12 mouse cellular contexts compared by ENCODE assay signal in the genomic region with DNA sequence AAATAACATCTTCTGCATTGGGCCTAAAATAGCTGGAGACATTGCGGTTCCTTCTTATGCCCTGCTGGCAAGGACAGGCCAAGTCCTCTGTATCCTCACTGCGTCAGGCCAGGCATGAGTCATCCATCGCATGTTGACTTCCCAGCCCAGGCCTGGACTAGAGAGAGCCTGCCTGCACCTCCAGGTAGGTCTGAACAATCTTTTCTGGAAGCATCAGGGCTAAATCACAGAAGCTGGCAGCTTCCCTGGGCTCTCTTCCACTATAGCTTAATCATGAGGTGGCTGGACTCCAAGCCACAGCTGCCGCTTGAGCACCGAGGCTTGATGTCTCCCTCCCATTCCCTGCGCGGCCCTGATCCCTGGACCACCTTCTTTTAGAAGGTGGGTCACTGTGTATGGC. TPM values are rescaled to one million over a fixed set of nuclear protein-coding genes. Genes with fewer than 3 reads are reported as not detected.
A peak's percentile ranks its signal among the peaks of the same experiment; 100 is the strongest.
DNase-seq lines count a peak whose midpoint lies in the region; ATAC-seq and TF ChIP-seq lines count a peak whose summit lies in the region.
"Had no signal": no experiment of that assay in that cellular context is flagged by ENCODE, and none has a peak within 500 bp of the region (broad histone marks: within the 10 kb centered on the region; RNA-seq: fewer than 3 reads in every experiment).

No protein-coding gene starts in this region.

- peak; percentile 16 to 59 for DNase-seq in cerebellum, adult 2 months
- no peak for DNase-seq in hindbrain, embryonic 14.5 days (ENCODE audit: low spot score)
- DNase-seq in urinary bladder, postnatal 36 days (ENCODE audit: low spot score in 2 of 2), result peak; percentile 43 to 56
- no peak for DNase-seq in urinary bladder, postnatal 4 days (ENCODE audit: low spot score in 2 of 2)
- peak; percentile 22 for DNase-seq in stomach, postnatal 0 days (ENCODE audit: low spot score)
- no peak for DNase-seq in spleen, postnatal 4 days (ENCODE audit: low spot score in 2 of 2)
- DNase-seq: lung, postnatal 14 days; thymus, adult 18-20 months had no signal

- TF ChIP-seq POLR2A in cerebellum, adult 2 months (IDR thresholded peaks at IDR 0.05; ENCODE audit: borderline replicate concordance, insufficient read depth, low read length), result no peak

- no peak for TF ChIP-seq CTCF in cerebellum, adult 2 months (IDR thresholded peaks at IDR 0.05; ENCODE audit: borderline replicate concordance, insufficient read depth, low read depth, low read length)
- no peak for TF ChIP-seq CTCF in stomach, postnatal 0 days (IDR thresholded peaks at IDR 0.05; ENCODE audit: low read depth)

- no peaks in the 10 kb centered on the region for H3K9me3 ChIP-seq in hindbrain, embryonic 15.5 days
- no peaks in the 10 kb centered on the region for H3K9me3 ChIP-seq in hindbrain, embryonic 14.5 days (ENCODE audit: control insufficient read depth, low read length)
- H3K9me3 ChIP-seq in stomach, postnatal 0 days (ENCODE audit: control insufficient read depth, low read length), result no peaks in the 10 kb centered on the region
- H3K9me3 ChIP-seq: liver, embryonic 12.5 days had no signal

- no peaks in the 10 kb centered on the region for H3K27me3 ChIP-seq in cerebellum, adult 2 months (ENCODE audit: control insufficient read depth, insufficient read depth, low read length)
- no peaks in the 10 kb centered on the region for H3K27me3 ChIP-seq in hindbrain, embryonic 15.5 days
- no peaks in the 10 kb centered on the region for H3K27me3 ChIP-seq in hindbrain, embryonic 14.5 days (ENCODE audit: control insufficient read depth, insufficient read depth, low read length)
- H3K27me3 ChIP-seq in stomach, postnatal 0 days (ENCODE audit: control insufficient read depth, insufficient read depth, low read length), result no peaks in the 10 kb centered on the region
- H3K27me3 ChIP-seq: liver, embryonic 12.5 days had no signal

- 15% methylated on average over 7 of the region's 7 CpGs for WGBS in cerebellum, adult 2 months
- 88% methylated on average over 7 of the region's 7 CpGs for WGBS in hindbrain, embryonic 15.5 days
- 89% methylated on average over 7 of the region's 7 CpGs for WGBS in hindbrain, embryonic 14.5 days
- 48% methylated on average over 7 of the region's 7 CpGs for WGBS in stomach, postnatal 0 days

- TF ChIP-seq EP300 in stomach, postnatal 0 days (optimal IDR thresholded peaks at IDR 0.05), result no peak

- H3K27ac ChIP-seq in cerebellum, adult 2 months (ENCODE audit: insufficient read depth, low read length), result no peak overlapping the region
- H3K27ac ChIP-seq in hindbrain, embryonic 15.5 days (replicated peaks), result no peak overlapping the region
- no peak overlapping the region for H3K27ac ChIP-seq in hindbrain, embryonic 14.5 days
- no peak overlapping the region for H3K27ac ChIP-seq in stomach, postnatal 0 days (replicated peaks)
- H3K27ac ChIP-seq: liver, embryonic 12.5 days had no signal

- H3K4me1 ChIP-seq in cerebellum, adult 2 months (ENCODE audit: control insufficient read depth, insufficient read depth, low read length), result peaks cover 5% of the 10 kb centered on the region; the same call in 1 of the 2 replicates
- H3K4me1 ChIP-seq in hindbrain, embryonic 15.5 days (replicated peaks), result no peaks in the 10 kb centered on the region
- no peaks in the 10 kb centered on the region for H3K4me1 ChIP-seq in hindbrain, embryonic 14.5 days (replicated peaks; ENCODE audit: control insufficient read depth, insufficient read depth, low read length)
- H3K4me1 ChIP-seq in stomach, postnatal 0 days (replicated peaks; ENCODE audit: control insufficient read depth, insufficient read depth), result no peaks in the 10 kb centered on the region
- H3K4me1 ChIP-seq: liver, embryonic 12.5 days had no signal

- no peak overlapping the region for H3K4me3 ChIP-seq in cerebellum, adult 2 months (replicated peaks; ENCODE audit: insufficient read depth, low read depth, low read length)
- no peak overlapping the region for H3K4me3 ChIP-seq in hindbrain, embryonic 15.5 days
- H3K4me3 ChIP-seq in hindbrain, embryonic 14.5 days (replicated peaks; ENCODE audit: low read length), result no peak overlapping the region
- H3K4me3 ChIP-seq in stomach, postnatal 0 days (ENCODE audit: low read depth, low read length), result no peak overlapping the region
- H3K4me3 ChIP-seq: liver, embryonic 12.5 days had no signal

- no peaks in the 10 kb centered on the region for H3K36me3 ChIP-seq in hindbrain, embryonic 15.5 days
- H3K36me3 ChIP-seq in hindbrain, embryonic 14.5 days (replicated peaks; ENCODE audit: control insufficient read depth, insufficient read depth), result no peaks in the 10 kb centered on the region
- no peaks in the 10 kb centered on the region for H3K36me3 ChIP-seq in stomach, postnatal 0 days (ENCODE audit: control insufficient read depth, insufficient read depth, low read length)
- H3K36me3 ChIP-seq: liver, embryonic 12.5 days had no signal

- ATAC-seq in cerebellum, adult (ENCODE audit: insufficient number of reproducible peaks, low FRiP score, low TSS enrichment), result no peak
- ATAC-seq in hindbrain, embryonic 15.5 days (ENCODE audit: low FRiP score, low read depth), result 0 out of 2 replicates have a peak, but pooled peaks have one; percentile 27
- ATAC-seq in hindbrain, embryonic 14.5 days (ENCODE audit: low FRiP score), result no peak
- ATAC-seq in stomach, postnatal 0 days (ENCODE audit: low FRiP score, low TSS enrichment), result peak; percentile 71; the same call in 1 of the 2 replicates
- ATAC-seq: intestine, postnatal 0 days; liver, embryonic 12.5 days had no signal

- no peak overlapping the region for H3K9ac ChIP-seq in hindbrain, embryonic 15.5 days
- H3K9ac ChIP-seq in hindbrain, embryonic 14.5 days, result no peak overlapping the region
- H3K9ac ChIP-seq in stomach, postnatal 0 days (ENCODE audit: low read length), result no peak overlapping the region
- H3K9ac ChIP-seq: liver, embryonic 12.5 days had no signal

- no peak overlapping the region for H3K4me2 ChIP-seq in hindbrain, embryonic 15.5 days
- no peak overlapping the region for H3K4me2 ChIP-seq in hindbrain, embryonic 14.5 days (replicated peaks)
- no peak overlapping the region for H3K4me2 ChIP-seq in stomach, postnatal 0 days (replicated peaks; ENCODE audit: low read depth)
- H3K4me2 ChIP-seq: liver, embryonic 12.5 days had no signal

RNA-seq across cellular contexts. Expression of a gene that starts 3.3 kb away (rescaled TPM):
- 0.30 and 0.49 TPM in 2 replicates for polyA plus RNA-seq in cerebellum, adult 2 months (2012; rRNA removed)
- polyA plus RNA-seq in hindbrain, embryonic 15.5 days (2015; fragmentation: Nextera tagmentation; extraction: Ambion mirVana), result 0.61 and 0.79 TPM in 2 replicates
- polyA plus RNA-seq in hindbrain, embryonic 14.5 days (2014; fragmentation: Nextera tagmentation; extraction: Ambion mirVana), result 0.19 and 0.27 TPM in 2 replicates
- polyA plus RNA-seq in stomach, postnatal 0 days (2015; fragmentation: Nextera tagmentation; extraction: Ambion mirVana), result 0.50 and 0.72 TPM in 2 replicates

RNA-seq across cellular contexts. Expression of a gene that starts 18.1 kb away (rescaled TPM):
- polyA plus RNA-seq in cerebellum, adult 2 months (2012; rRNA removed), result 121 and 127 TPM in 2 replicates
- 46.4 and 50.0 TPM in 2 replicates for polyA plus RNA-seq in hindbrain, embryonic 15.5 days (2015; fragmentation: Nextera tagmentation; extraction: Ambion mirVana)
- 77.8 and 91.9 TPM in 2 replicates for polyA plus RNA-seq in hindbrain, embryonic 14.5 days (2014; fragmentation: Nextera tagmentation; extraction: Ambion mirVana)
- polyA plus RNA-seq in stomach, postnatal 0 days (2015; fragmentation: Nextera tagmentation; extraction: Ambion mirVana), result 29.0 and 33.3 TPM in 2 replicates

Comparison
In these comparisons a context has a peak if more than half of its experiments do, and no peak if none do; other contexts are left out.
1. DNase-seq: peak in cerebellum, adult 2 months (2 of 2), urinary bladder, postnatal 36 days (2 of 2) and stomach, postnatal 0 days (single experiment); none in hindbrain, embryonic 14.5 days (single experiment), urinary bladder, postnatal 4 days (0 of 2) and spleen, postnatal 4 days (0 of 2).
2. ATAC-seq: peak in hindbrain, embryonic 15.5 days (single experiment) and stomach, postnatal 0 days (single experiment); none in cerebellum, adult (single experiment) and hindbrain, embryonic 14.5 days (single experiment).